Mouse (Mus musculus): ENCODE data around the gene Ap1b1. TPM values are rescaled to one million over a fixed set of nuclear protein-coding genes. Genes with fewer than 3 reads are reported as not detected.

Gene Ap1b1
- polyA plus RNA-seq, 1 experiment from 2014 or later, result 61.5 TPM

DNA sequence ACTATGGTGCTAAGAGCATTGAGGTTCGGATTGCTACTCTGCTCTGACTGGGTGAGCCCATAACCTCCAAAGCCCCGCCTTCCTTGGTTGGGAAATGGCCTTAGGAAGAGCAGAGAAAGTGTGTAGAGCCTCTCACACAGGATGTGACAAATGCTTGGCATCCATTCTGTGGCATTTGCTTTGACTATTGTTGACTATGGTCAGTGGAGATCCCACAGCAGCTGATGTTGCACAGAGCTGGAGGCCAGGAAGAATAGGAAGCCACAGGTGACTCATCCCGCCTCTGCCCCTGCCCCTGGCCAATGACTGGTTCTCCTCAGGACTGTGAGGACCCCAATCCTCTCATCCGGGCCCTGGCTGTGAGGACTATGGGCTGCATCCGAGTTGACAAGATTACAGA is 29.7 kb downstream of the Ap1b1 start:
- Histone ChIP-seq H3K27ac (no peak overlapping the region), H3K4me1 (no peaks in the 10 kb centered on the region), H3K4me3 (no peak overlapping the region), H3K36me3 (replicated peaks) (peaks cover 92% of the 10 kb centered on the region), H3K27me3 (ENCODE audit: poor library complexity, severe bottlenecking) (no peaks in the 10 kb centered on the region), H3K9me3 (no peaks in the 10 kb centered on the region)
- 89% methylated on average over 5 of the region's 5 CpGs for WGBS
- DNase-seq (ENCODE audit: extremely low spot score, low spot score), result no peak

DNA sequence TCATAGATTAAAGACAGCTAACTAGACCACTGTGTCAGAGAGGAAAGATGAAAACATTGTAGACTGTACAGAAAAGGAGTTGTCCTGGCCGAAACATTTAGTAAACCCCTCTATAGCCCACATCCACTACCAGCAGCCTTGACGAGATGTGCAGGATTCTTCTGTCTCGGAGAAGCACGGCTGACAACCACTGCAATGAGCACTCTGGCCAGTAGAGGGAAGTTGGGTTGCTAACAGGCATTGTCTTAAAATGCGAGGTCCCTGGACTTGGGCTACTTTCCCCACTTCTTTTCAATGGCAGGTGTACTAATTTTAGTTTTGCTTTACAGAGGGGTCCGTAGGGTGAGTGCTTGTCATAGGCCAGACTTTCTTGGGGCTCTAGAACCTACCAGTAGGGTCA is 30.9 kb downstream of the Ap1b1 start:
- 76% methylated on average over 6 of the region's 6 CpGs for WGBS
- no peak overlapping the region for H3K27ac ChIP-seq
- H3K27me3 ChIP-seq (ENCODE audit: poor library complexity, severe bottlenecking), result no peaks in the 10 kb centered on the region
- H3K4me3 ChIP-seq, result no peak overlapping the region
- DNase-seq (ENCODE audit: extremely low spot score, low spot score), result no peak
- H3K4me1 ChIP-seq, result no peaks in the 10 kb centered on the region
- peaks cover 88% of the 10 kb centered on the region for H3K36me3 ChIP-seq (replicated peaks)
- no peaks in the 10 kb centered on the region for H3K9me3 ChIP-seq

DNA sequence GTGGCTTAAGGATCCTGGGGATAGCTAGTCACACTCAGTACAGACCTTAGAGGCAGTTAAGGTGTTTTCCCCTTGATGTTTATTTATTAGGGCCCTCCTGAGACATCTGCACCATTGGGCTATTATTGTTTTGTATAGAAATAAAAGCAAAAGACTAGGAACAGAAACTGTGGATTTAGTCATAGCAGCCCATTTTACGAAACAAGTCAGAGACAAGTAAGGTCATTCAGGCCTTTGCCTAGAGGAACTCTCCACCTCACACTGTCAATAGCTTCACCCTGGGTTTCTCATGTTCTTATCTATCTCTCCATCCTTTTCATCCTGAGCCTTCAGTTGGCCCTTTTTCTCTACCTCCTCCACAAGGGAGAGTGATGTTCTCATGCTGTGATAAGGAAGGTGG is 38.5 kb downstream of the Ap1b1 start:
- H3K9me3 ChIP-seq, result no peaks in the 10 kb centered on the region
- DNase-seq (ENCODE audit: extremely low spot score, low spot score), result no peak
- no peaks in the 10 kb centered on the region for H3K4me1 ChIP-seq
- 97% methylated on average over 1 of the region's 1 CpGs for WGBS
- no peak overlapping the region for H3K27ac ChIP-seq
- H3K36me3 ChIP-seq (replicated peaks), result peaks cover 90% of the 10 kb centered on the region
- H3K27me3 ChIP-seq (ENCODE audit: poor library complexity, severe bottlenecking), result no peaks in the 10 kb centered on the region
- no peak overlapping the region for H3K4me3 ChIP-seq

DNA sequence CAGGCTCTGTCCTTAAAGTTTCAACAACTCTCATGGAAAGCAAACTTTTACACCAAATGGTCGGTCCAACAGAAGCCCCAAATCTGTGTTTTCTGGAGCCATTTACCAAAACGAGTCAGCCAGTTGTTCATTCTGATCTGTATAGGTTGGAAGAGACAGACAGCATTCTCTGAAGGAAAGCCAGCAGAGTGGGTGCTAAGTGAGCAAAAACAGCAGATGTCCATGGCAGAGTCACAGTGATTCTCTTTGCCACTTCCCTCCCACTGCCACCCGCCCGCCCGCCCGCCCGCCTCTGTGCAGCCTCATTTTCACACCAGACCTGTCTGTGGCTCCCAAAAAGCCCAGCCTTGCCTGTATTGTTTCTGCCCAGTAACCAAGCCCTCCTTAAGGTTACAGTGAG is 41.6 kb downstream of the Ap1b1 start:
- WGBS, result 96% methylated on average over 7 of the region's 7 CpGs
- no peak overlapping the region for H3K4me3 ChIP-seq
- DNase-seq (ENCODE audit: extremely low spot score, low spot score), result no peak
- H3K27me3 ChIP-seq (ENCODE audit: poor library complexity, severe bottlenecking), result no peaks in the 10 kb centered on the region
- H3K36me3 ChIP-seq (replicated peaks), result peaks cover 100% of the 10 kb centered on the region
- no peaks in the 10 kb centered on the region for H3K4me1 ChIP-seq
- H3K27ac ChIP-seq, result no peak overlapping the region
- no peaks in the 10 kb centered on the region for H3K9me3 ChIP-seq

DNA sequence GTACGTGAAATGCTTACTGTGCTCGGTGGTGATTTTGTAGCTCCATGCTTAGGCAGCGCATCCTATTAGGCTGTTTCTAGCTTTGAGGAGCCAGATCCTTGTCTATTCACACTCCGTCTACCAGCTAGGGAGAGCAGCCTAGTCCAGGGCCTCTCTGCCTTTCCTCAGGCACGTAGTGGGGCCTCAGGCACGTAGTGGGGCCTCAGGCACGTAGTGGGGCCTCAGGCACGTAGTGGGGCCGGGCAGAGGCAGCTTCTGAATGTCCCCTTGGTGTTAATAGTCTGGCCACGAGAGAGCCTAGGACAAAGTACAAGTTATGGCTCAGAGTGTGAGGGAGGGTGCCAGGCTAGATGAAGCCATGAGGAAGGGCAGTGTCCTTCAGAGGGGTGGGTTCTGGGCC is 46.1 kb downstream of the Ap1b1 start:
- H3K4me1 ChIP-seq, result no peaks in the 10 kb centered on the region
- no peak overlapping the region for H3K27ac ChIP-seq
- DNase-seq (ENCODE audit: extremely low spot score, low spot score), result no peak
- H3K9me3 ChIP-seq, result no peaks in the 10 kb centered on the region
- H3K36me3 ChIP-seq (replicated peaks), result peaks cover 99% of the 10 kb centered on the region
- 93% methylated on average over 10 of the region's 10 CpGs for WGBS
- no peak overlapping the region for H3K4me3 ChIP-seq
- H3K27me3 ChIP-seq (ENCODE audit: poor library complexity, severe bottlenecking), result no peaks in the 10 kb centered on the region

DNA sequence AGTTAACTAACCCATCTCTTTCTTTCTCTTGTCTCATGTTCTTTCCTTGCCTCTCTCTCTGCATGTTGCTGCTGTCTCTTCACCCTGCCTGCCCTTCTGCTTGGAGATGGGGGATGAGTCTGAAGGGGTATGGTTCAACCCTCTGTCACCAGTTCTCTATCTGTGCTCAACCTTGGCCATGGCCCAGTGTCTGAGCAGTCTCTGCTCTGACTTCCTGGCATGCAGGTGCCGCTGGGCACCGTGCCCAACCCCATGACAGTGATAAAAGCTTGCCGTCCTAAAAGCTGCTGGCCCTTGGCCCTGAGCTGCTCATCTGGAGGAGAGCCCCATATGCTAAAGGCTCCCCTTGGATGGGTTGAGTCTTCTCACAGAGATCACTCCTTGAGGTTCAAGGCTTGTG is 46.5 kb downstream of the Ap1b1 start:
- H3K4me1 ChIP-seq, result no peaks in the 10 kb centered on the region
- peaks cover 99% of the 10 kb centered on the region for H3K36me3 ChIP-seq (replicated peaks)
- WGBS, result 96% methylated on average over 3 of the region's 3 CpGs
- H3K27ac ChIP-seq, result no peak overlapping the region
- no peak overlapping the region for H3K4me3 ChIP-seq
- DNase-seq (ENCODE audit: extremely low spot score, low spot score), result no peak
- H3K27me3 ChIP-seq (ENCODE audit: poor library complexity, severe bottlenecking), result no peaks in the 10 kb centered on the region
- no peaks in the 10 kb centered on the region for H3K9me3 ChIP-seq

DNA sequence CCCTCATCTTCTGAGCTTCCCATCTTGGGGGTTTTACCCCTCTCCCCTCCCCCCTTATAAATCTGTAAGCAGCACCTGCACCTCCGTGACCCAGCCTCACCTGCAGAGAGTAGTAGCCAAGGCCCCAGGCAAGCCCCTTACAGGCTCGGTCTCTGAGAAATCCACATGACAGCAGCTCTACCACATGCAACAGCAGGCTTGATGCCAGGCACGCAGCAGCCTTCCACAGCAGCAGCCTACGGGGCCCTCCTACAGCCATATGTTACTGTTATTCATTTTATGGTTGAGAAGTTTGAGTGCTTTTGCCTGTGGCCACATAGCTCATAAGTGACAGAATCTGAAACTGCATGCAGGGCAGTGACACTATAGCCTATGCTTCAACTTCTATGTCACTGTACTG is 48.8 kb downstream of the Ap1b1 start:
- no peaks in the 10 kb centered on the region for H3K27me3 ChIP-seq (ENCODE audit: poor library complexity, severe bottlenecking)
- DNase-seq (ENCODE audit: extremely low spot score, low spot score), result no peak
- WGBS, result 95% methylated on average over 4 of the region's 4 CpGs
- H3K4me1 ChIP-seq, result no peaks in the 10 kb centered on the region
- H3K36me3 ChIP-seq (replicated peaks), result peaks cover 99% of the 10 kb centered on the region
- H3K4me3 ChIP-seq, result no peak overlapping the region
- H3K9me3 ChIP-seq, result no peaks in the 10 kb centered on the region
- no peak overlapping the region for H3K27ac ChIP-seq

DNA sequence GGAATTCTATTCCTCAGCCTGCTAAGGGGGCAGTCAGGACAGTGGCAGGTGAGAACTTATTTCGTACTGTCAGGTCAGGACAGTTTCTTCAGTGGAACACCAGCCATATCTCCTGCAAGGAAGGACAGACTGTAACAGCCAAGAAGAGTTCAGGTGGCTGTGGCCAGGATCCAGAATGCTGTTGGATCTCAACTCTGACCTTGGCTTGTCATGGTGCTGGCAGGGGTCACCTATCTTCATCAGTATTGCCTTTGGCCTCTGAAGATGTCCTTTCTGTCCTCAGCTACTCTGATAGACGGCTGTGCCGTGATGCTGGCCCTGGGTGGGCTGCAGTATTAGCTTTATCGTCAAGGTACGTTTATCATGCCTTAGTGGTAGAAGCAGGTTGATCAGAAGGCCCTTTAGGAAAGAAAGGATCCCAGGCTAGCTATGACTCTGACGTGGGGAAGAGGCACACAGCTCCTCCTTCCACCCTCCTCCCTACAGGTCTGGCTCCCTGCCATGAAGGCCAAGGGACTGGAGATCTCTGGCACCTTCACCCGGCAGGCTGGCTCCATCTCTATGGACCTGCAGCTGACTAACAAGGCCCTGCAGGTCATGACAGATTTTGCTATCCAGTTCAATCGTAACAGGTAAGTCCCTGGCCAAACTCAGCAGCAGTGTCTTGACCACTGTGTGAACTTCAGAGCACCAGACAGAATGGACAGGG is 50.7 kb downstream of the Ap1b1 start:
- H3K4me1 ChIP-seq, result no peaks in the 10 kb centered on the region
- WGBS, result 90% methylated on average over 8 of the region's 8 CpGs
- no peaks in the 10 kb centered on the region for H3K9me3 ChIP-seq
- peaks cover 99% of the 10 kb centered on the region for H3K36me3 ChIP-seq (replicated peaks)
- H3K4me3 ChIP-seq, result no peak overlapping the region
- DNase-seq (ENCODE audit: extremely low spot score, low spot score), result no peak
- H3K27me3 ChIP-seq (ENCODE audit: poor library complexity, severe bottlenecking), result no peaks in the 10 kb centered on the region
- no peak overlapping the region for H3K27ac ChIP-seq

DNA sequence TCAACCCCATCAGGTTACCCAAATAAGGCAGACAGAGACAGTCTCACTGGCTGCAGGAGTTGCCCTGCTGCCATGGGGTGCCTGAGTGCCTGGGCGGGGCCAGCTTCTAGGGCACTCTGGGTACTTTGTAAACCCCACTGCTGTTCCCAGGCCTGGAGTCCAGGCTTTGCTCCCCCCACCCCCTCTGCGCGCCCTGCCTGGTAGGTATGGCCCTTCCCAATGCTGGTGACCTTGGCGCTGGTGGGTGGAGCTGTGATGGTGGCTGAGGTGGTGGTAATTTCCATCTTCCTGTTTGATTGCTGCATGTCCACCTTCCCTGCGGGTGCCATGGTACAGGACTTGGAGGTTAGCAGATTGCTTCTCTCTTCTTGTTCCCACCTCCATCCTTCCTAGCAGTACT is 54.0 kb downstream of the Ap1b1 start:
- no peaks in the 10 kb centered on the region for H3K27me3 ChIP-seq (ENCODE audit: poor library complexity, severe bottlenecking)
- 89% methylated on average over 5 of the region's 5 CpGs for WGBS
- H3K27ac ChIP-seq, result no peak overlapping the region
- no peaks in the 10 kb centered on the region for H3K4me1 ChIP-seq
- H3K36me3 ChIP-seq (replicated peaks), result peaks cover 76% of the 10 kb centered on the region
- H3K4me3 ChIP-seq, result no peak overlapping the region
- no peaks in the 10 kb centered on the region for H3K9me3 ChIP-seq
- no peak for DNase-seq (ENCODE audit: extremely low spot score, low spot score)

DNA sequence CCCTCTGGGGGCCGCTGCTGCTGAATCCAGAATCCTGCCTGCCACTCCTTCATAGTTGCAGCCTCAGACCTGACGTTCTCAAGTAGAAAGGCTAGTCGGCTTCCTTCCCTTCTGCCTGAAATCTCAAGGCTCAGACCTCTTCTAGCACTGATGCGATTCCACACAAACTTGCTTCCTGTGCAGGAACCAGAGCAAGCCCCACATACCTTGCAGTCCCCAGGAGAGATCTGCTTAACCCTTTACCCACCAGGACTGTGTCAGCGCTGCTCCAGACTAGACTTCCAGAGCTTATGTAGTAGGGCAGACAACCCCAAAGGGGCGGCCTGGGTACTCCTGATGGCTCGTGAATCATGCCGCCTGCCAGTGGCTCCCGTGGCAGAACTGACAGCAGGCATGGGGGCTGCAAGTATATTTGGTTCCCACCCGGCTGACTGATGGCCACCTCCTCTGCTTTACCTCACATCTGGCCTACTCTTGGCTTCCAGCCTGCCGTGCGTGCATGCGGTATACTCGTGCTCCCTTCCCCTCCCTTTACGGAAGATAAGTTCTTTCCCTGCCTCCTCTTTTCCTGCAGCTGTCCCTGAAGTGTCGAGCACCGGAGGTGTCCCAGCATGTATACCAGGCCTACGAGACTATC is 54.6 kb downstream of the Ap1b1 start:
- Histone ChIP-seq H3K36me3 (replicated peaks) (peaks cover 70% of the 10 kb centered on the region), H3K27me3 (ENCODE audit: poor library complexity, severe bottlenecking) (no peaks in the 10 kb centered on the region), H3K27ac (no peak overlapping the region), H3K4me3 (no peak overlapping the region), H3K9me3 (no peaks in the 10 kb centered on the region), H3K4me1 (peaks cover under 1% of the 10 kb centered on the region; the same call in 1 of the 2 replicates)
- 87% methylated on average over 18 of the region's 18 CpGs for WGBS
- DNase-seq (ENCODE audit: extremely low spot score, low spot score), result no peak

DNA sequence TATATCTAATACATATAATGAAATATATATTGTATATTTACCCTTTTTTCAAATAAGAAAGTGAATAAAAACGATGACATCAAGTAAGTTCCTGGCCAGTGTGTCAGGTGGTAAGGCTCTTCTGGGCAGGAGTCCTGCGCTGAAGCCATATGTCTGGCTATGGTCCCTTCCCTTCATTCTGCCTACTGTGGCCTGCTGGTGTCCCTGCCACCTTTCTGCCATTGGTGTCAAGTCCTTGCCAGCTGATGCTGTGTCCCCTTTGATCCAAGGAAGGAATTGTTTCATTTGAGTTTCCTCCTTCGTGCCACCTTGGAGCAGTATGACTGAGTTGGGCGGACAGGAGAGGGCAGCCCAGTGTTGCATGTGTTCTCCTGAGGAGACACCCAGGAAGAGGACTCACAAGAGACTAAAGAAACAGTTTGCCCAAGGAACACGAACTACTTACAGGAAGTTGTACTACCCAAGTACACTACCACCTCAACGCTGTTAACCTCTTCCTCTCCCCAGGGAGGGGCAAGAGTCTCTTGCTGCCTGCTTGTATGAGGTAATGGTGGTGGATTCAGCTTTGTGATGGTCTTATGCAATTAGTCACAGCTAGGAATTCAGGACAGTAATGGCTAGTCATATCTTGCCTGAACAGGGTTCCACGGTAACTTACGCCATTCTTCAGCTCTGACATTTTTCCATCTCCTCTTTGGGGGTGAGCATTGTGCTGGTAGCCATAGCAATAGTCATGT is 56.2 kb downstream of the Ap1b1 start:
- peaks cover 6% of the 10 kb centered on the region for H3K4me1 ChIP-seq
- H3K36me3 ChIP-seq (replicated peaks), result peaks cover 54% of the 10 kb centered on the region
- H3K27me3 ChIP-seq (ENCODE audit: poor library complexity, severe bottlenecking), result no peaks in the 10 kb centered on the region
- no peaks in the 10 kb centered on the region for H3K9me3 ChIP-seq
- no peak overlapping the region for H3K4me3 ChIP-seq
- 93% methylated on average over 8 of the region's 8 CpGs for WGBS
- no peak overlapping the region for H3K27ac ChIP-seq
- DNase-seq (ENCODE audit: extremely low spot score, low spot score), result no peak

DNA sequence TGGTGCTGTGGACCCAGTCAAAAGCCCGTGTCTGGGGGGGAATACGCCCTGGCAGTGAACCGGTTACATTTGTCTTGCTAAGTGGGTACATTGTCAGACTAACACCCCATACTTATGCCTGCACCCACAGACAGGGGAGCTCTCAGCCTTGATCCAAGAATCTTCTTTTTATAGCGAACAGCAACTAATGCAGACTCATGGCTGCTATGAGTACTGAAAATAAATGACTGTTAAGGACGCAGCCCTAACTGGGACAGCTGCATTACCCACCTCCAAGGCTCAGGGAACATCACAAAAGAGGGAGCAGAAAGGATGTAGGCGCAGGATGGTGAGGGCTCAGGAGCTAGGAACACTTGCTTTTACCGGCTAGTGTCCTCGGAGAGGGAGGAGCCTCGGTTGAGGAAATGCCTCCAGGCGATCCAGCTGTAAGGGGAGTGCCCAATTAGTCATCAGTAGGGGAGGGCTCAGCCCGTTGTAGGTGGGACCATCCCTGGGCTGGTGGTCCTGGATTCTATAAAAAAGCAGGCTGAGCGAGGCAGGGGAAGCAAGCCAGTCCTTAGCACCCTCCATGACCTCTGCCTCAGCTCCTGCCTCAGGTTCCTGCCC is 59.8 kb downstream of the Ap1b1 start:
- DNase-seq (ENCODE audit: extremely low spot score, low spot score), result no peak
- no peaks in the 10 kb centered on the region for H3K27me3 ChIP-seq (ENCODE audit: poor library complexity, severe bottlenecking)
- H3K4me1 ChIP-seq, result peaks cover 6% of the 10 kb centered on the region
- peaks cover 18% of the 10 kb centered on the region for H3K36me3 ChIP-seq (replicated peaks)
- H3K27ac ChIP-seq, result no peak overlapping the region
- H3K4me3 ChIP-seq, result no peak overlapping the region
- H3K9me3 ChIP-seq, result no peaks in the 10 kb centered on the region
- WGBS, result 49% methylated on average over 12 of the region's 12 CpGs

DNA sequence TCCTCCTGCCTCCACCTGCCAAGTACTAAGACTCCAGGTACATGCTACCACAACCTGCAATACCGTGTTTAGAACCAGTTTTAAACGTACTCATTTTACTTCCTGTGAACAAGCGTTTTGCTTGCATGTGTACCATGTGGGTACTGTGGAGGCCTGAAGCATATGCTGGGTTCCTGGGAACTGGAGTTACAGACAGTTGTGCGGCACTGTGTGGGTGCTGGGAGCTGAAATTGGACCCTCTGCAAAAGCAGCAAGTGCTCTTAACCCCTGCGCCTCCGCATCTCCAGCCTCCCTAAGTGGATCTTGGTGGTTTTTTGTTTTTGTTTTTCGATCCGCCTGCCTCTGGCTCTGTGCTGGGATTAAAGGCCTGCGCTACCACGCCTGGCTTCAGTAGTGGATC is 65.0 kb downstream of the Ap1b1 start:
- WGBS, result 76% methylated on average over 10 of the region's 10 CpGs
- Histone ChIP-seq H3K27ac (no peak overlapping the region), H3K4me1 (peaks cover 19% of the 10 kb centered on the region), H3K9me3 (no peaks in the 10 kb centered on the region), H3K36me3 (replicated peaks) (no peaks in the 10 kb centered on the region), H3K4me3 (no peak overlapping the region), H3K27me3 (ENCODE audit: poor library complexity, severe bottlenecking) (peaks cover 20% of the 10 kb centered on the region)
- DNase-seq (ENCODE audit: extremely low spot score, low spot score), result no peak
